Mouse (Mus musculus): ENCODE measurements around the gene Dnajb12.

Gene Dnajb12

DNA sequence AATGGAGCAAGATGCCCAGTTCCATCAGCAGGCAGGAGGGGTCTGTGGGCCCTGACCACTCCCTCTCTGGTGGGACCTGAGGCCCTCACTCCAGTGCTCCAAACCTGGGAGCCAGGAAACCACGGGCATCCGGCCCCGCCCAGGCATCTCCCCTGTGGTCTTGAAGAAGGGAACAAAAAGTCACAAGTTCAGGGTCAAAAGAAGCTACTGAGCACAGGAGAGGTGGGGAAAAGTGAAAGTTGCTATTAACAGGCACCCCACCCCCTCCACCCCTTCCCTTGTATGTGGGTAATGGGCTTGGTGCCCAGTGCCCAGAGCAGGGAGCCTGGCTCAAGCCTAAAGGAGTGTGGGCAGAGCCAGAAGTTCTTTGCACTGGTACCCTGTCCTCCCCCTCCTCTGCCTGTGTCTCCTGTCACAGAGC lies 17.6 kb downstream of the Dnajb12 start:
- in situ Hi-C loops (cut with MseI, MboI): no loop called here

DNA sequence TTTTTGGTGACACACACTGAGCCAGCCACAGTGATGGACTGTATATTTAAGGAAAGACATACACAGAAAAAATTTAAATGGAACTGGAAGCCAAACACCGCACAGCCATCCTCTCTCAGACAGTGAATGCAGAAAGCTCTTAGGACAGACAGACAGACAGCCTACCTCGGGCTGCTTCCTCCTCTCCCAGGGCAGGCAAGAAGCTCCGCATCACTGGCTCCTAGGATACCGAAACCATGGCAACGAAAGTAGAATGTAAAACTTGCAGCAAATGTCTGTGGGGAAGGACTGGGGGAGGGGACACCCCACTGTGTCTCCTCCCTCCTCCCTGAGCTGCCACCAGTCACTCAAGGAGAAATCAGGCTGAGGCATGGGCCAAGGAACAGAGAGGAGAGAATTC lies 18.2 kb downstream of the Dnajb12 start:
- in situ Hi-C loops (cut with MseI, MboI): no loop called here

DNA sequence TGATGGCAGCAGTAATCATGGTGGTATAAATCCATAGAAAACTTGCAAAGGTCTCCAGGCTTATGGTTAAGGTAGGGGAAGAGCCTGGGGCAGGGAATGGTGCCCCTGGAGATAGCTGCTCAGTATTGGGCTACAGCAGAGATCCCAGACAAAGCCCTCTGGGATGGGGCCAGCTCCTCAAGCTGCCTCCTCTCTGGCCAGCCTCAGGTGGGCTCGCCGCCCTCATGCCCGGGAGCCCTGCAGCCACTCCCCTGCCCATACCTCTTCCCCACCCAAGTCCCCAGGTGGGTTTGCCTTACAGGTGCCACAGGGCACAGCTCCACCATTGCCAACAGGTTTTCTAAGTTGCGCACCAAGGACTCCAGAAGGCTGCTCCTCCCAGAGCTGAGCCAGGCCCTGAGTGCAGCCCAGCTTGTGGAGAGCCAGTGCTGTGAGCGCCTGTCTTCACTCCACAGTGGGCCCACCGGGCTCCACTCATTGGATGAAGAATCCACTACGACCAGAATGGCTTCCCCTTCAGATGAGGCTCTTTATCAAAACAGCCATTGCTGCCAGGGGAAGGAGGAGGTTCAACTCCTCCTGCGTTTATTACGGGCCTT lies 18.9 kb downstream of the Dnajb12 start:
- in situ Hi-C loops (cut with MseI, MboI): no loop called here

DNA sequence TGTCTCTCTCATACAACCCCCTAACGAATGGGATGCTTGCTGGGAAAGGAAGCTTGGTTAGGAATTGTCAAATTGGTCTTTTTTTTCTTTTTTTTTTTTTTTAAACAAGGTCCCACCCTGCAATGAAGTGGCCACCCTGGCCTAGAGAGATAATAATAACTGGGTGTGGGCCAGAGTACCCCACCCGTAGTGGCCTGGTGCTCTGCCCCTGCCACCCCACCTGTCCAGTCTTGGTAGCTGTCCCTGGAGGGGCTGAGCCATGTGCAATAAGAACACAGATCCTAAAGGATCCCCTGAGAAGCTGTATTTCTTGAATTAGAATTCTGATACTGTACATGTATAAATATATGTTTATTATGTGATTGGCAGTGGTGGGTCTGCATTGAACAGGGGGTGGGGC lies 19.6 kb downstream of the Dnajb12 start:
- in situ Hi-C loops (cut with MseI, MboI): no loop called here

DNA sequence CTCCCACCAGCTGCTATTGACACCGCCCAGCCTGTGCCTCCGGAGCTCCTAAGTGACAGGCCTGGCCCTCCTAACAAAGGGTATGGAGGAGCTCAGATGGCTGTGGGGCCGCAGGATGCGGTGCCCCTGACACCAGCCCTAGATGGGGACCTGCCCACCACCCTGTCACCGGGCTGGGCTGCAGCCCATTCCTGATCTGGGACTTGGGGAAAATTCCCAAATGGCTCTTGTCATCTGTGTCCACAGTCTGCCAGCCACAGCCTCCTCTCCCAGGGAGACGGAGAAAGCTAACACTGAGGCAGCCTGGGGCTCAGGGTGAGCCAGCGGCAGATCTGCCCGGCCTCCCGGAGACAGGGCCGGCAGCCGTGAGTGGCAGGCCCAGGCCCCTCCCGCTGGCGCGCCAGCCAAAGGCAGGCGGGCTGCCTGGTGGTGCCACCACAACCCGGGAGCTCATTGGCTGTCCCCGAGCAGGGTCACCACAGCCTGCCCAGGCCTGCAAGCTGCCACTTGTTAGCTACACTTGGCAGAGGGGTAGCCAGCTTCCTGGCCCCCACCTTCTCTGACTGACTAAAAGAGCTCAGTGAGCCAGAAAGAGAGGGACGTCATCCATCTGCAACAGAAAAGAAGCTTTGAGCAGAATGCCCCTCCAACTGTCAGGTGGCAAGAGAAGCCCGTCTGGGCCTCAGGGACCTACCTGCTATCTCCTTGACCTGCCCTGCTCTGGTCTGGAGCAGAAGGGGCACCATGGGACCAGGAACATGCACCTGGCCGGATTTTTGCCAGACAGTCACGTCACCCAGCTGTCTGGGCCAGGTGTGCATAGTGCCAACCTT lies 20.2 kb downstream of the Dnajb12 start:
- in situ Hi-C loops (cut with MseI, MboI): no loop called here

DNA sequence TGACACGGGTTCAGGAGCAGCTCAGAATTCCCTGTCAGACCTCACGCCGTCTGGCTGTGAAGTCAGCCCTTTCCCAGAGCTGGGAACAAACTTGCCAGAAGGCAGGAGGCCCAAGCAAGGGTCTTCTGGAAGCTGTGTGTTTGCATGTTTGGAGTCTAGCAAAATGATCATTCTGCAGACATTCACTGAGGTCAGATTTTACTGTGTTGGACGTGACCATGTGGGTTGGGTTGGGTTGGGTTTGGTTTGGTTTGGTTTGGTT lies 20.7 kb downstream of the Dnajb12 start:
- in situ Hi-C loops (cut with MseI, MboI): no loop called here

DNA sequence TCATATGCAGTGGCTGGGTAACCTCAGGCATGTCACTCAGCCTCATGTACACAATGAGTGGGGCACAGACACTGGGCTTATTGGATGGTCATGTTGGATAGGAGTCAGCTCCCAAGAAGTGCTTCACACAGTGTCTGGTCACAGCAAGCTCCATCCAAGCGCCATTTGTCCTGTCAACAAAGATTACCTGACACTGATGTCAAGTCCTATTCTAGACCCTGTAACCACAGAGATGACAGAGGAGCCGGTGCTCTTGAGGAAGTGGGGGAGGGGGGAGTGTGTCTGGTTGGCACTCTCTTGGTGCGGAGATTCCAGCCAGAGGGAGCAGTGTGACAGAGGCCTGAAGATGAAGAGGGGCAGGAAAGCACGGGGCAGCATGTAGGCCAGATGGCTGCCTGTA lies 21.6 kb downstream of the Dnajb12 start:
- in situ Hi-C loops (cut with MseI, MboI): no loop called here

DNA sequence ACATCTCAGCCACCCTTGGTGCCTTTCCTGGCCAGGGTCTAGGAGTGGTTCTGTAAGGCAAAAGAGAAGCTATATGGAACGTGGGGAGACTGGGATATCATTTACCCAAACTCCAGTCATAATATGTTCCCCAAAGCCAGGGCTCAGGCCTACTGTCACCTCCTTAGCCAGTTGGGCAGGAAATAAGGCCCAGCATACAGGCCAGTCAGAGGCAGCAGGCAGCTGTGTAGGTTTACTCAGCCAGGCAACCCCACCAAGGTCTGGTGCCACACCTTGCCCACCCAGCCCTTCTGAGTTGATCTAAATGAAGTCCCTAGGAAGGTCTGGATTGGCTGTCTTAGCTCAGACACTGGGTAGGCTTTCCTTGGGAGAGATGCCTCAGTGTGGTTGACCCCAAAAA lies 22.1 kb downstream of the Dnajb12 start:
- in situ Hi-C loops (cut with MseI, MboI): no loop called here

DNA sequence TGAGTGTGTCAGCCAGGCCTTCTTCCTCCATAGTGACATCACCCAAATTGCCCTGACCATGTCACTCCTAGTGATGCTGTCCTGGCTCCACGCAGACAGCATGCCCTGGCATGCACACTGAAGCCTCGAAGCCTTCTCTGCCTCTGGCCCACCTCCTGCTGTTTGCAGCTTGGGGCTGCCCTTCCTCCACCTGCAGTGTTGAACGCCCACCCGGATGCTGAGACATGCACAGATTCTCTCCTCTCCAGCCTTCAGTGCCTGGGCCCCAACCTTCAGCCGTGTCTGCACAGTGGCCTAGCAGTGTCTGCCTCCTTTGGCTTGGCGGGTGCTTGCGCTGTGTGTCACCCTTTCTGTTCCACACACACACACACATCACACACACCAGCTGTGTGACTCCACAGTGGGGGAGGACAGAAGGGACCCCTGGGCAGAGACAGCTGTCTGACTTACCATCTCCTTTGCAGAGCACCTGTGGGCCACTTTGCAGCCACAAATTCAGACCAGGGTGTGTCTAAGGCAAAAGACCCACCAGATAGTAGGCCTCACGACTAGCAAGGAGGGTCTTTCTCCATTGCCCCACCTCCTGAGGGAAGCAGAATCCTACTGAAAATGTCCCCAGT lies 22.7 kb downstream of the Dnajb12 start:
- in situ Hi-C loops (cut with MseI, MboI): no loop called here

DNA sequence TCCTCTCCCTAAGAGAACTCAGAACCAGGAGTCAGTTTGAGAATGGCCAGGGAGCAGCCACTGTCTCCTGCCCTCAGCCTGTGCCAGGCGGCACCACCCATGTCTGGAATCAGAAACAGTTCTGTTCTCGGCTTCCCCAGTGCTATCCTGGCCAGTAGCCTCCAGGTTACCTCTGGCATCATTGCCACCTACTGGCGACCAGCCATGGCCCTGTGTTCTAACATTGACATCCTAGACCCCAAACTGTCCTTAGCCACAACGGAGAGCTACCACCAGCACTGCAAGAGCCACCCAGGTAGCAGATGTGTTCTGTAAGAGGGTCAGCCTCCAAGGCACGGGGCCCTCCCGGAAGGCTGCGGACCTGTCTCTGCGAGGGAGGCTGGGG lies 23.2 kb downstream of the Dnajb12 start:
- in situ Hi-C loops (cut with MseI, MboI): no loop called here

DNA sequence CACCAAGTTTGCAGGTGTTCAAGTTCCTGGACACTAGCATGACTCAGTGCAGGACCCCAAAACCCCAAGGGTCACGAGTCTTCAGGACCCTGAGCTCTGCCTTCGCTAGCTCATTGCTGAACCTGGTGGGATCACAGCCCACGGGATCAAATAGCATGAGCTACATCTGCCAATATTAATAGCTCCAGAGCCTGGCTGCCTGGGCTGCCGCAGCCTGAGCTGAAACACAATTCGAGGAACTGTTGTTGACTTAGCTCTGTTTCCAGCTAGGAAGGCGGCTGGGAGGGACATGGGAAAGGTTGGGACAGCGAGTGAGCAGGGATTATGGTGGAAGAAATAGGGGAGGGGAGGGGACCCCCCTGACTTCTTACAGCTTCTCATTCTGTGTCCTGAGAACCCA lies 23.8 kb downstream of the Dnajb12 start:
- in situ Hi-C loops (cut with MseI, MboI): no loop called here

DNA sequence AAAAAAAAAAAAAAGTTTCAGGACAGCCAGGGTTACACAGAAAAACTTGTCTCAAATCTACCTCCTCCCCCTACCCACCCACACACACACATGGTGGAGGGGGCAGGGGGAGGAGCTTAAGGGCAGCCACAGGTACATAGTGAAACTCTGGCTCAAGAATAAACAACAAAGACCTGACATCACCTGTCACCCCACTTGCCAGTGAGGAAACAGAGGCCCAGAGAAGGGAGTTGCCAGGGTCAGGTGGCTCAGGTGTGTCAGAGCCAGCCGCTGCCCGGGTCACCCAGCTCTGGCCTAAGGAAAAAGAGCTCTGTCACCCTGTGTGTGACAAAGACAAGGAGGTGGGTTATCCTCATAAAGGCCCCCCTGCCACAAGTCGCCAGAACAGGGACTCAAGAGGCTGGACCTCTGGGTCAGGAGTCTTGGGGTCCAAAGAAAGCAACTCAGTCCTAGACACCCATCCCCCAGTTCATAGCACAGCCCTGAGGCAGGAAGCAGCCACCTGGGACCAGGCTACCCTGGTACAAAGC lies 27.8 kb downstream of the Dnajb12 start:
- in situ Hi-C loops (cut with MseI, MboI): no loop called here

DNA sequence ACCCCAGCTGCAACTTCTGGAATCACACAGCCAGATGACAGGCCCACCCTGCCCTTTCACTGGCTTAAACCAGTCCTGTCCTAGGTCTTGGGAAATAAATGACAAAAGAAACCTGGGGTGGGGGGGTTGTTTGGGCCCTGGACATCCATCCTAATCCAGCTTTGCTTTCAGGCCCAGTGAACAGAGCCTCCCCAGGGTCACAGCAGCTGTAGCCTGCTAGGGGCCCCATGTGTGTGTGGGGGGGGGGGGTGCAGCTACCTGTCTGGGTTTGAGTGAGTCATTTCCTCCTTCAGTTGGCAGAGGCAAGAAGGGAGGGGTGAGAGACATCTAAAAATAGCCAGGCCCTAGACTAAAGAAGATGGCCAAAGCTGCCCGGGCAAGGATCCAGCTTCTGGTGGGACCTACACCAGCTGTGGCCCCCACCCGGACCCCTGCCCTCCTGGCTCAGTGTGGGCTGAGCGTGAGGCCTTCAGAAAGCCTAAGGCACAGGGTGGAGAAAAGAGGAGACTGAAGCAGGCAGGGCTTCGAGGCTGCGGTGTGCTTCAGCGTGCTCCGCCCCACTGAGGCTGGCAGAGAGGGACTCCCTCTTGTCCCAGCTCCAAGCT lies 28.4 kb downstream of the Dnajb12 start:
- in situ Hi-C loops (cut with MseI, MboI): no loop called here

DNA sequence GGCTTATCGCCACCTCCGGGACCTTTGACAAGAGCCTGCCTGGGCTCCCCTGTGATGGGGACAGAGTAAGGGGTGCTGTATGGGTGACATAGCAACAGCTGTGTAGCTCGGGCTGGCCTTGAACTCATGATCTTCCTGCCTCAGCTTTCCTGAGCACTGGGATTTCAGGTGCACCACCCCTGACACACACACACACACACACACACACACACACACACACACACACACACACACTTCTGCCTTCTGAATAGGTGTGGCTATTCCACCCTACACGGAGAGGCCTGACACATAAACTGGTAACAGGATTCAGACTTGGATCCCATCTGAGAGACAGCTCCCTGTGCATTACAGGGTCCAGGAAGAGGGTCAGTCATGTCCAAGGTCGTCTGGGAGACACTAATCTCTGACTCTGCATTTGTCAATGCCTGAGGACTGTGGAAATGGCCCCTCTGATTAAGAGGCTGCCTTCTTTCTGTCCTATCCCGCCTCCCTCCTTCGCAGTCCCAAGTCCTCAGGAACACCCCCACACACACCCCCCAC lies 29.5 kb downstream of the Dnajb12 start:
- in situ Hi-C loops (cut with MseI, MboI): no loop called here

DNA sequence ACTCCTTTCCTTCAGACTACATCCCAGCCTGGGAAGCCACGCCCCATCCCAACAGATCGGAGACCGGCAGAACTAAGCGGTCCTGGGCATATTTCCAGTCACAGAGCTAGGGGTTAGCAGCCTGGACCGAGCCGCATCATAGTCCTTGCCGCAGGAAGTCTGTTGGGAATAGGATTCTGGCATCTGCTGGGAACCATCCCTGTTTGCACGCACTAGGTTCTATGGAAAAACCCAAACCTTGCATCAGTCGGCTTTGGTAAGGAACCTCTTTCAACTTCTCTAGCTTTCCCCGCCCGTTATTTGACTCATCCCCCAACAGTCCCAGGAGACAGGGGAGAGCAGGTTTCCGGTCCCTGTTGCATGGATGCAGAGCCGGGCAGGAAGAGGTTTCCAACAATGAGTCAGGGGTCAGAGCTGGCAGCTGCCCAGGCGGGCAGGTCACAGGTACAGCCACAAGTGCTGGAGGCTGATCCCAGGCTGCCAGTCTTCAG lies 30.0 kb downstream of the Dnajb12 start:
- in situ Hi-C loops (cut with MseI, MboI): no loop called here

DNA sequence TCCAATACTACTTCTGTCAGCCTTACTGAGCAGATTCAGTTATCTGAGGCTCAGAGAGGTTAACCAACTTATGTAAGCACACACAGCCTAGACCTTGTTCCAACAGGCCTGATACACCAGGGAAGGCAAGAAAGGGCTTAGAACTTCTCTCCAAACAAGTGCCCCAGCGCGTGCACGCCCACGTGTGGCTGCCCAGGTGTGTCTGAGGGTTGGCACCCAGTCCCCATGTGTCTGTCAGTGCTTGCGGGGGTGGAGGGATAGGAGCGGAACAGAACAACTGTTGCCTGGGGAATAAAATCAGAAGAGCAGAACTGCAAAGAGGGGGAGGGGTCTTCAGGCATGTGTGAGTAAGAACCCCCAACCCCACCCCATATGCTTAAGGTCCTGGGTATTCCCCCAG lies 31.7 kb downstream of the Dnajb12 start:
- in situ Hi-C loops (cut with MseI, MboI): no loop called here

DNA sequence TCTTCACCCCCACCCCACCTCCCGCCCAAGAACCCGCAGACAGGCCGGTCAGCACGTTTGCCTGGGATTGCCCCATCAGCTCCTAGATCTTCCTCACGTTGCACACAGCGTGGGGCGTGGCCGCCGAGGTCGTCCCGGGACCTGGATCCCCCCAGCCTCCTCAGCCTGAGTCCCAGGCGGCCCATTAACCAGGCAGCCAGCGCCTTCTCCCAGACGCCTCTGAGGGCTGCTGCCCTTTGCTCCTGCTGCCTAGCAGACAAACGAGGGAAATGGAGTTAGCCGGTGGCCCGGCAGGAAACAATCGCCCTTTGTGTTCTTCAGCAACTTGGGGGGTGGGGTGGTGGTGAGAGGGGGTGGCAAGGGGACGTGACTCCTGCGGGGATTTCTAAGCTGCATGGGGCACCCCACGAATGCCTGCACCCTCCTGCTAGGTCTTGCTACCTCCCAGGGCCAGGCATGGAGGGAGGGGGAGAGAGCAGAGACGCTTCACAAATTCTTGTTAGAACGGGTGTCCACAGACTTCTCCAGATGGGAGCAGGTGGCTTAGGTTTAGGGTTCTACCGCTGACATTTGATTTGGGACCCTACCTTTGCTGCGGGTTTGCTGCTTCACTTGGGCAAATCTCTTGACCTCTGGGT lies 32.3 kb downstream of the Dnajb12 start:
- in situ Hi-C loops (cut with MseI, MboI): no loop called here

DNA sequence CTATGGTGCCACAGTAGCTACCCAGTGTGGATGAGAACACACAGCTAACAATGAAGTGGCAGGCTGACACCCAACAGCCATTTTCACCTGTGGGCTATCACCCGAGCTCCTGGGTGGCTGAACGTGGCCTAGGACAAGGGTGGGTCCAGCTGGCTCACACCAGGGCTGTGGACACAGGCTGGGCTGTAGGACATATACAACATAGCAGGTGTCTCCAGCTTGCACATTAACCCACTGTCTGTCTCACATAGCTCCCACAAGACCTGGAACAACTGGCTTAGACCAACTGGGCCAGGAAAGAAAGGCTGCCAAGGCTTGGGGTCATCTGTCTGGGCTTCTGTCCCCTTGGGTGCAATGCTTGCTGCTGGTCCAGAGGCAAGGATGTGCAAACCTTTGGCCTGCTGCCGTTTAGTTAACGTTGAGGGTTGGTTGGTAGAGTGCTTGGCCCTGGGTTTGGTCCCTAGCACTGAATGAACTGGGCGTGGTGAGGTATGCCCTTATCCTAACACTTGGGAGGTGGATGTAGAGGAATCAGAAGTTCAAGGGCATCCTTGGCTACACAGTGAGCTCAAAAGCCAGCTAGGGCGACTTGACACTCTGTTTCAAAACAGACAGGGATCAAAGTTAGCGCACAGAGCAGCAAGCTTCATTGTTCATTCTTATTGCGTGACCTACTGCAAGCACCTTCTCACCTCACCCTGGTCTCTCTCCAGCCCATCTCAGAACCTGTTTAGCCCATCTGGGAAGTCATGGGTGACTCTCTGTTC lies 36.0 kb downstream of the Dnajb12 start:
- in situ Hi-C loops (cut with MseI, MboI): no loop called here

DNA sequence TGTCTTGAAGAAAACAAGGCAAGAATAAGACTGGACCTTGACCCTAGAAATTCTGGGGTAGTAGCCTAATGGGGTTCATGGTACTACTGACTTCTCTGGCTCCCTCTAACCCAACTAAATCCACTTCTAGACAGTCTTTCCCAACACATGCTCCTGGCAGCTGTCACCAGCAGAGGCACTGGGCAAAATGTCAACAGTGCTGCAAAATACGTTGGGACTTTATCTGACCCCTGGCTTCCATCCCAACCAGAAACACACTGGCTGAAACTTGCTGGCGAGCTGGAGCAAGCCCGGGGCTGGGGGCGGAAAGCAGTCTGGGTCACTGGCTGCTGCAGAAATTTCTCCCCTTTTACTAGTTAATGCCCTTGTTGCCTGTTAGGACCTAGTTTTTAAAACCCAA lies 36.8 kb downstream of the Dnajb12 start:
- in situ Hi-C loops (cut with MseI, MboI): no loop called here

DNA sequence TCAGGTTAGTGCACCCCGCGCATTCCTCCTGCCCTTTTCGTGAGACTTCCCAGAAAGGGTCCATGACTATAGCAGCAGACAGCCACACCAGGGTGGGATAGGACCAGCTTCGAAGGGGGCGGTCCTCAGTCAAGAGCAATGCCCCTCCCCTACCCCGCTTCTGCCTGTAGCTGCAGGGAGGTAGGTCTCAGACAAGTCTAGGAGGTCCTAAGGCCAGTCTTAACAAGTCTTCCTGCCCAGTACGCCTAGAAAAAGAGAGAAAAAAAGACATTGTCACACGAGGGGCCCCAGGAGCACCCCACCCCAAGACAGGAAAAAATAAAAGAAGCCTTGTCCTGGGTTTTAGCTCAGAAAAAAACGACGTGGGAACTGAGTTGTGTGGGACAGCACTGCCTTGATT lies 37.3 kb downstream of the Dnajb12 start:
- in situ Hi-C loops (cut with MseI, MboI): no loop called here

DNA sequence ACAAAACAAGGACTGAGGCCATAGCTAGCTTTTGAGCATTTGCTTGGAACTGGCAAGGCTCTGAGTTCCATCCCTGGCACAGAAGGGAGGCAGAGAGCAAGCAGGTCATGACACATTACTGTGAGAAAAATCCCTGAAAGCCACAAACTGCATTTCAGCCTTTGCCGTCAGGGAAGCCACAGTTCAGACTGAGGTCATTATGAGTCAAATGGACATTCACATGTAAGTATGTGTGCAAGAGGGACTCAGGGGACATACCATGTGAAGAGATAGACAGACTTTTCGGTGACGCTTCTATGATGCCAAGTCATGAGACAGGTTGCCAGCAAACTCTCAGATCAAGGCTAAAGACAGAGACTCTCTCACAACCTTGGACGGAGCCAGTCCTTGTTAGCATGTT lies 38.8 kb downstream of the Dnajb12 start:
- in situ Hi-C loops (cut with MseI, MboI): no loop called here

Measured in mouse trophoblast stem cell (cell line).